Mouse (Mus musculus) limb, embryonic 12.5 days (tissue): ENCODE results near the gene Selenof. TPM values are rescaled to one million over a fixed set of nuclear protein-coding genes. Genes with fewer than 3 reads are reported as not detected.

Experiments used
- ATAC-seq: fragments of 200-750 bp; cut with Nextera tagmentation; 2 replicates; pipeline ENCODE4 v1.8.0; 2017; ENCODE audit warnings: low read depth, moderate TSS enrichment; ENCODE audit not compliant: insufficient number of reproducible peaks, insufficient read depth, low FRiP score, low TSS enrichment
- H3K27ac ChIP-seq: fragments of 300-500 bp; sonication (generic); 2 replicates; pipeline ENCODE4 v1.5.1; 2016; ENCODE audit warnings: mild to moderate bottlenecking, moderate library complexity
- H3K27me3 ChIP-seq: fragments of 300-500 bp; sonication (generic); 2 replicates; pipeline ENCODE4 v1.6.1; 2016; ENCODE audit warnings: mild to moderate bottlenecking, moderate library complexity
- H3K36me3 ChIP-seq: fragments of 300-500 bp; sonication (generic); 2 replicates; pipeline ENCODE4 v1.6.1; 2016; ENCODE audit warnings: mild to moderate bottlenecking, moderate library complexity
- H3K4me1 ChIP-seq: fragments of 300-500 bp; sonication (generic); replicated peaks from 2 replicates; pipeline ENCODE4 v1.6.1; 2016
- H3K4me2 ChIP-seq: fragments of 300-500 bp; sonication (generic); 2 replicates; pipeline ENCODE4 v1.6.1; 2016; ENCODE audit warnings: mild to moderate bottlenecking, moderate library complexity
- H3K4me3 ChIP-seq: fragments of 300-500 bp; sonication (generic); replicated peaks from 2 replicates; pipeline ENCODE4 v1.5.1; 2016; ENCODE audit warnings: mild to moderate bottlenecking
- H3K9ac ChIP-seq: fragments of 300-500 bp; sonication (generic); replicated peaks from 2 replicates; pipeline ENCODE4 v1.6.1; 2016; ENCODE audit warnings: mild to moderate bottlenecking, moderate library complexity
- H3K9me3 ChIP-seq: fragments of 300-500 bp; sonication (generic); 2 replicates; pipeline ENCODE4 v1.6.1; 2016; ENCODE audit warnings: mild to moderate bottlenecking, moderate library complexity
- WGBS: fragments of 180-500 bp; shearing (Covaris S2); methylation state at CpG from one replicate; pipeline ENCODE4 v1.1.7; 2016; 5-methylcytosine and 5-hydroxymethylcytosine counted together
- polyA plus RNA-seq: library from polyadenylated mRNA; unstranded; fragments of >200 nt; fragmentation: Nextera tagmentation; extraction: Ambion mirVana; gene quantifications from 2 replicates; pipeline ENCODE4 v1.2.1, GENCODE M21; 2016

Selenof gene
- 491 and 495 TPM in 2 replicates for polyA plus RNA-seq

DNA sequence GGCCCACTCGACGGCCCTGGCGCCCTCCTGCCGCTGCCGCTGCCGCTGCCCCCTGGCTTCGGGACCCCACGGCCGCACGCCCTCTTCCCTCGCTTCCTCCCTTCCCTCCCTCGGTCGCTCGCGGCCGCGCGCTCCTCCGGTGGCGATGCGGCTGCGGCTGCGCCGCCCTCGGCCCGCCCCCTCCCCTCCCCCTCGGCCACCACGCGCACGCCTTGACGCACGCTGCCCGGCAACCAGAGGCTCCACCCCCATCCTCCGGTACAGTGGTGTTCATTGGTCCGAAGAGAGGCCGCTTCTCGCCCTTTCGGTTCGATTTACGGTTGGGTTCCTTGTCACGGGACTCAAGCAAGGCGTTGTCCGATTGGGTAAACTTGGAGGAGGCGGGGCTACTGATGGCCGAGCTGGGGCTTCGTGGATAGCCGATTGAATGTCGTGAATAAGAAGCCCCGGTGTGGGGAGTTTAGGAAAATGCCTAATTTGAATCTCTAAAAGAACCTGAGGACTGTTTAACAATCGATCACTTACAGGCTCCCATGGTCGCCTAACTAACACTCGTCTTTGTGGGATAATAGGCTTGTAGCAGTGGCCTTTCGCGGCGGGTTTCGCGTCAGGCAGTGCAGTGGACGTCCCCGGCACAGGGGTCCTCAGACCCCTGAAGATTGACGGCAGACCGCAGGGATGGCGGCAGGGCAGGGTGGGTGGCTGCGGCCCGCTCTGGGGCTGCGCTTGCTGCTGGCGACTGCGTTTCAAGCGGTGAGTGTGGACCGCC, at the start of gene Selenof, which contains the start of gene Hs2st1:
Gene Selenof (plus strand): TSS at position 258 of the 769 bp plus-strand sequence.
Gene Hs2st1 (minus strand): TSS at position 135 of the 769 bp plus-strand sequence.
- peak within 1 kb of the TSS; percentile 82 for H3K4me3 ChIP-seq
- H3K9me3 ChIP-seq = no peaks in the 10 kb centered on the region
- H3K27me3 ChIP-seq = no peaks in the 10 kb centered on the region
- H3K4me2 ChIP-seq = peak within 1 kb of the TSS; percentile 91
- peaks cover 24% of the 10 kb centered on the region for H3K36me3 ChIP-seq
- H3K27ac ChIP-seq = peak within 1 kb of the TSS; percentile 92
- ATAC-seq = peak; percentile 98
- peaks cover 21% of the 10 kb centered on the region for H3K4me1 ChIP-seq
- peak within 1 kb of the TSS; percentile 88 for H3K9ac ChIP-seq
- under 1% methylated on average over 56 of the region's 69 CpGs for WGBS

DNA sequence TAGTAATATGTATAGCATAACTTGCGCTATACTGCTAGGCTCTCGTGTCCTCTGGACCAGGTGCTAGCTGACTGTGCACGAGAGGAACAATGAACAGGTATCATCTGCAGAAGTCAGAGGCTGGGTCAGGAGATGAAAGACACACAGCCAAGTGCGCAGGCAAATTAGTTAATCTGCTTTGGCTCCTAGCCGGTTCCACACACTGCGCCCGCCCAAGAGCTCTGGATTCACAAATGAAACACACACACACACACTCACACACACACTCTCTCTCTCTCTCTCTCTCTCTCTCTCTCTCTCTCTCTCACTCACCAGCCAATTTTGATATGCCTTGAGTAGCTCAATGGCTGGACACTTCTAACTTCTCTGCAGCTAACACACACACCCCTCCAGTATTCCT, 42.2 kb upstream of the Selenof start:
- H3K4me1 ChIP-seq = peaks cover 19% of the 10 kb centered on the region
- ATAC-seq = no peak
- no peak overlapping the region for H3K4me3 ChIP-seq
- no peaks in the 10 kb centered on the region for H3K36me3 ChIP-seq
- H3K27me3 ChIP-seq = no peaks in the 10 kb centered on the region
- H3K9ac ChIP-seq = no peak overlapping the region
- H3K4me2 ChIP-seq = no peak overlapping the region
- H3K9me3 ChIP-seq = no peaks in the 10 kb centered on the region
- H3K27ac ChIP-seq = no peak overlapping the region
- WGBS = 88% methylated on average over 7 of the region's 7 CpGs

- H3K36me3 ChIP-seq = no peaks in the 10 kb centered on the region
- ATAC-seq = no peak
- H3K4me2 ChIP-seq = no peak overlapping the region
- no peak overlapping the region for H3K4me3 ChIP-seq
- WGBS = 53% methylated on average over 5 of the region's 5 CpGs
- H3K27ac ChIP-seq = peak overlapping the region; percentile 4; the same call in 1 of the 2 replicates
- H3K4me1 ChIP-seq = peaks cover 35% of the 10 kb centered on the region
- no peaks in the 10 kb centered on the region for H3K9me3 ChIP-seq
- no peaks in the 10 kb centered on the region for H3K27me3 ChIP-seq
- no peak overlapping the region for H3K9ac ChIP-seq
These were observed 39.1 kb upstream of the Selenof start for GRCm38 (mm10) chr3:144531023-144531422.

GRCm38 (mm10) chr3:144535056-144535455, 35.0 kb upstream of the Selenof start:
- peaks cover 38% of the 10 kb centered on the region for H3K4me1 ChIP-seq
- 92% methylated on average over 4 of the region's 4 CpGs for WGBS

GRCm38 (mm10) chr3:144537078-144537855, 32.8 kb upstream of the Selenof start:
- Histone ChIP-seq H3K4me3 (no peak overlapping the region), H3K4me1 (peaks cover 40% of the 10 kb centered on the region), H3K36me3 (no peaks in the 10 kb centered on the region), H3K27ac (no peak overlapping the region), H3K4me2 (no peak overlapping the region), H3K9me3 (no peaks in the 10 kb centered on the region), H3K27me3 (no peaks in the 10 kb centered on the region), H3K9ac (no peak overlapping the region)
- no peak; the same call in 1 of the 2 replicates for ATAC-seq
- 80% methylated on average over 7 of the region's 7 CpGs for WGBS

More at GRCm38 (mm10) chr3:144535056-144535455, 35.0 kb upstream of the Selenof start:
- no peaks in the 10 kb centered on the region for H3K9me3 ChIP-seq
- H3K36me3 ChIP-seq = no peaks in the 10 kb centered on the region
- no peak overlapping the region for H3K27ac ChIP-seq
- ATAC-seq = no peak
- no peaks in the 10 kb centered on the region for H3K27me3 ChIP-seq
- H3K4me2 ChIP-seq = no peak overlapping the region
- H3K9ac ChIP-seq = no peak overlapping the region
- H3K4me3 ChIP-seq = no peak overlapping the region

DNA sequence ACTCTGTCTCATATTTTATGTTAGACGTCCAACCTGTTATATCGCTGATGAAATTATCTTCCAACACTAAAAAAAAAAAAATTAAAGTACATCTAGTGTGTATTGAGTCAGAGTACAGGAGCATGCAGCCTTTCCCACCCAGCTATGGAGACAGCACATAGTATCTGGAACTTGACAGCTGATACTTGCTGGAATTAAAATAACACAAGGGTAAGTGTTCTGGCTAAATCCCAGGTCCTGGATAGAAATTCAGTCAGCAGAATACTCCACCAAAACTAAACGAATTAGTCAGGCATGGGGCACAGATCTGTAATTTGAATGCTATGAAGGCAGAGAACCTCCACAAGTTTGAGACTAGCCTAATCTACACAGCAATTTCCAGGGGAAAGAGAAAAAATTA, 31.1 kb upstream of the Selenof start:
- no peaks in the 10 kb centered on the region for H3K36me3 ChIP-seq
- H3K9ac ChIP-seq = no peak overlapping the region
- H3K27ac ChIP-seq = no peak overlapping the region
- H3K27me3 ChIP-seq = no peaks in the 10 kb centered on the region
- H3K4me3 ChIP-seq = no peak overlapping the region
- peaks cover 26% of the 10 kb centered on the region for H3K4me1 ChIP-seq
- no peak overlapping the region for H3K4me2 ChIP-seq
- no peak for ATAC-seq
- H3K9me3 ChIP-seq = no peaks in the 10 kb centered on the region
- WGBS = 84% methylated on average over 3 of the region's 3 CpGs

GRCm38 (mm10) chr3:144540805-144541204, 29.3 kb upstream of the Selenof start:
- 77% methylated on average over 3 of the region's 3 CpGs for WGBS
- no peaks in the 10 kb centered on the region for H3K27me3 ChIP-seq
- ATAC-seq = no peak

DNA sequence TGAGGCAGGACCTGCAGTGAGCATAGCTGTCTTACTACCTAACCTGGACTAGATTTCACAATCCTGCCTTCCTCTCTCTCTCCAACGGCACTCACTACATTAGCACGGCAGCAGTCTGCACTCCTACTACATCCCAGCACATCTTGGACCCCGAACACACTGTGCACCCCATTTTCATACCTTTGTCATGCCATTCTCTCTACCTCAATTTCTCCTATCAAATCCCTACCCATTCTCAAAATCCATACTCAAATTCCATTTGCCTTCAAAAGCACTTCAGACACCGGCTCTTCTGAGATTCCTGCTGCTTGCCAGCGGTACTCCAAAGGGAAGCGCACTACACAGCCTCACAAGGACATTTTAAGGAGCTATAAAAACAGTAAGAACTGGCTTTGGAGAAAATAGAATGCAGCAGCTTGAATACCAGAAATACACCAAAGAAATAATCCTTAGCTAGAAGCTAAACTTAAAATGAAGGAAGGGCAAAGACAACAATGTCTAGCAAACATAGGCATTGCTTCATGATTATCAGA, 28.1 kb upstream of the Selenof start:
- no peak for ATAC-seq
- no peak overlapping the region for H3K4me3 ChIP-seq
- no peak overlapping the region for H3K4me2 ChIP-seq
- no peaks in the 10 kb centered on the region for H3K9me3 ChIP-seq
- H3K27me3 ChIP-seq = no peaks in the 10 kb centered on the region
- no peak overlapping the region for H3K9ac ChIP-seq
- no peak overlapping the region for H3K27ac ChIP-seq
- no peaks in the 10 kb centered on the region for H3K36me3 ChIP-seq
- peaks cover 29% of the 10 kb centered on the region for H3K4me1 ChIP-seq
- WGBS = 67% methylated on average over 6 of the region's 6 CpGs

More at GRCm38 (mm10) chr3:144540805-144541204, 29.3 kb upstream of the Selenof start:
- Histone ChIP-seq H3K4me2 (no peak overlapping the region), H3K4me3 (no peak overlapping the region), H3K27ac (no peak overlapping the region), H3K4me1 (peaks cover 26% of the 10 kb centered on the region), H3K9me3 (no peaks in the 10 kb centered on the region), H3K9ac (no peak overlapping the region), H3K36me3 (no peaks in the 10 kb centered on the region)

GRCm38 (mm10) chr3:144545152-144545551, 25.0 kb upstream of the Selenof start:
- Histone ChIP-seq H3K4me2 (no peak overlapping the region), H3K9ac (no peak overlapping the region), H3K27me3 (no peaks in the 10 kb centered on the region), H3K4me3 (no peak overlapping the region), H3K27ac (no peak overlapping the region), H3K4me1 (peaks cover 23% of the 10 kb centered on the region), H3K36me3 (no peaks in the 10 kb centered on the region), H3K9me3 (no peaks in the 10 kb centered on the region)
- no peak for ATAC-seq
- 86% methylated on average over 7 of the region's 7 CpGs for WGBS

DNA sequence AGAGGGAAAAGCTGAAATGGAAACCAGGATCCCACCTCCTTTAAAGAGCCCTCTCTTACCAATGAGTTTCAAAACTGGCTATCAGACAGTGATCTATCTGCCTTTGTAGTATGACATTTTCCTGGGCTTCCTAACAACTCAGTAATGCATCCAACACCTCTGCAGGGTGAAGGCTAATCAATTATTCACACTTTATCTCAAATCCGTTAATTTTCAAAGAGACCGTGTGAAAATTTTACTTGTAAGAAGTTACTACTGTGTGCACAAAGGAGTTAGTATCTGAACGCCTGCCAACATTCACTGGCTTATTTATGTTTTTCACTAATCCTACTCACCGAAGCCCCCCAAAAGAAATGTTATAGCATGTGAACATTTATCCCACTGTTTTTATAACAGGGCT, 24.3 kb upstream of the Selenof start:
- Histone ChIP-seq H3K4me2 (no peak overlapping the region), H3K27ac (no peak overlapping the region; the same call in 1 of the 2 replicates)
- WGBS = 59% methylated on average over 4 of the region's 4 CpGs

DNA sequence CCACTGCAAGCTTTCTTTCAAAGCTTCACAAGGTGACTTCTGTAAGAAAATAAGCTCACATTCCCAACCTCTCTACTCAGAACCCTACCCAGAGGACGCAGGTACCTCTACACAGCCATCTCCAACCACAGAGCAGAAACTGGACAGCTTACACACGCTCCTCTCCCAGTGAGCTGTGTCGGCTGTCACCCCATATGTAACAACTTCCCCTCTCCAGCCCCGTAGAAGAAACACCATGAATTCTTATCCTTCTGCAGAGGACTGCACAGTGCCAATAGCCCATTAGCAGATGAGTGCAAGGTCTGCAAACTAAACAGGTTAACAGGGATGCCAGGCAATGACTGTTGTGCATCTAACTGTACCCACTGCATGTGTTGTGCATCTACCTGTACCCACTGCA, 23.6 kb upstream of the Selenof start:
- H3K4me1 ChIP-seq = peaks cover 22% of the 10 kb centered on the region
- WGBS = 48% methylated on average over 4 of the region's 4 CpGs
- H3K4me2 ChIP-seq = no peak overlapping the region
- no peaks in the 10 kb centered on the region for H3K9me3 ChIP-seq
- no peak for ATAC-seq
- no peak overlapping the region for H3K27ac ChIP-seq
- H3K36me3 ChIP-seq = no peaks in the 10 kb centered on the region
- no peak overlapping the region for H3K9ac ChIP-seq
- no peaks in the 10 kb centered on the region for H3K27me3 ChIP-seq
- H3K4me3 ChIP-seq = no peak overlapping the region

More for the DNA sequence above, 24.3 kb upstream of the Selenof start:
- Histone ChIP-seq H3K9ac (no peak overlapping the region), H3K4me1 (peaks cover 22% of the 10 kb centered on the region), H3K4me3 (no peak overlapping the region), H3K9me3 (no peaks in the 10 kb centered on the region), H3K36me3 (no peaks in the 10 kb centered on the region), H3K27me3 (no peaks in the 10 kb centered on the region)
- ATAC-seq = no peak
